Comparison of ENCODE assay signal across 10 mouse cellular contexts in genomic region chr2:90545261-90545660, GRCm38 (mm10). TPM values are rescaled to one million over a fixed set of nuclear protein-coding genes. Genes with fewer than 3 reads are reported as not detected.
A peak's percentile ranks its signal among the peaks of the same experiment; 100 is the strongest.
DNase-seq lines count a peak whose midpoint lies in the region; ATAC-seq lines count a peak whose summit lies in the region.
"Had no signal": no experiment of that assay in that cellular context is flagged by ENCODE, and none has a peak within 500 bp of the region (broad histone marks: within the 10 kb centered on the region; RNA-seq: fewer than 3 reads in every experiment).

No protein-coding gene starts in this region.

- H3K9ac ChIP-seq in forebrain, embryonic 13.5 days: no peak overlapping the region

- no peak for DNase-seq in forebrain, embryonic 10.5 days (ENCODE audit: extremely low spot score, low spot score)
- peak; percentile 45 to 54 for DNase-seq in cerebellum, postnatal 25 days
- peak; percentile 69 for DNase-seq in kidney, postnatal 14 days
- DNase-seq in urinary bladder, postnatal 4 days (ENCODE audit: low spot score in 2 of 2): no peak
- DNase-seq: embryo, embryonic 11 days; liver had no signal

- no peaks in the 10 kb centered on the region for H3K9me3 ChIP-seq in forebrain, embryonic 13.5 days (replicated peaks)
- H3K9me3 ChIP-seq in forebrain, embryonic 10.5 days: no peaks in the 10 kb centered on the region
- H3K9me3 ChIP-seq in megakaryocyte, embryonic 14.5 days: no peaks in the 10 kb centered on the region

- peaks cover 15% of the 10 kb centered on the region for H3K4me1 ChIP-seq in forebrain, embryonic 13.5 days
- H3K4me1 ChIP-seq in forebrain, embryonic 10.5 days: peaks cover 17% of the 10 kb centered on the region
- H3K4me1 ChIP-seq in megakaryocyte, embryonic 14.5 days: peaks cover 100% of the 10 kb centered on the region

- 27% methylated on average over 5 of the region's 5 CpGs for WGBS in forebrain, embryonic 13.5 days
- WGBS in forebrain, embryonic 10.5 days: 54% methylated on average over 5 of the region's 5 CpGs

- ATAC-seq in forebrain, embryonic 13.5 days: peak; percentile 75
- ATAC-seq in megakaryocyte, adult 5-6 weeks (ENCODE audit: poor library complexity, severe bottlenecking): no peak
- no peak for ATAC-seq in inflammation-experienced regulatory T-cells, adult 6 months

- H3K27me3 ChIP-seq in forebrain, embryonic 13.5 days: no peaks in the 10 kb centered on the region
- H3K27me3 ChIP-seq in forebrain, embryonic 10.5 days (ENCODE audit: poor library complexity, severe bottlenecking): no peaks in the 10 kb centered on the region
- H3K27me3 ChIP-seq in megakaryocyte, embryonic 14.5 days (replicated peaks): no peaks in the 10 kb centered on the region

- no peaks in the 10 kb centered on the region for H3K36me3 ChIP-seq in forebrain, embryonic 13.5 days (ENCODE audit: poor library complexity, severe bottlenecking)
- H3K36me3 ChIP-seq in forebrain, embryonic 10.5 days (replicated peaks): no peaks in the 10 kb centered on the region
- peaks cover 85% of the 10 kb centered on the region for H3K36me3 ChIP-seq in megakaryocyte, embryonic 14.5 days (replicated peaks; ENCODE audit: low read length)

- H3K4me3 ChIP-seq in forebrain, embryonic 13.5 days: no peak overlapping the region
- no peak overlapping the region for H3K4me3 ChIP-seq in forebrain, embryonic 10.5 days
- H3K4me3 ChIP-seq in megakaryocyte, embryonic 14.5 days (replicated peaks): peak overlapping the region; percentile 5

- no peak overlapping the region for H3K27ac ChIP-seq in forebrain, embryonic 13.5 days
- H3K27ac ChIP-seq in forebrain, embryonic 10.5 days: no peak overlapping the region

- no peak overlapping the region for H3K4me2 ChIP-seq in forebrain, embryonic 13.5 days

RNA-seq across cellular contexts. Expression of gene Ptprj, which starts 35.2 kb away (rescaled TPM):
- polyA plus RNA-seq in forebrain, embryonic 13.5 days (2015; fragmentation: Nextera tagmentation; extraction: Ambion mirVana): 2.1 and 2.2 TPM in 2 replicates
- polyA plus RNA-seq in forebrain, embryonic 10.5 days (2016; fragmentation: Nextera tagmentation; extraction: Ambion mirVana): 1.9 and 2.1 TPM in 2 replicates
- 2.2 and 8.7 TPM in 2 replicates for polyA plus RNA-seq in megakaryocyte, embryonic 14.5 days (2012; ENCODE audit: insufficient read depth, low replicate concordance)
- total RNA-seq in megakaryocyte, adult 5-6 weeks (2015): 103 and 104 TPM in 2 replicates
- 94.7 and 107 TPM in 2 replicates for total RNA-seq in megakaryocyte, adult 5-6 weeks (2017)
- 1 to 10 TPM; 4.2 to 5.4 (median 4.8) TPM for polyA plus RNA-seq in inflammation-experienced regulatory T-cells, adult 6 months (2017; shearing (Covaris generic))

Comparison
In these comparisons a context has a peak if more than half of its experiments do, and no peak if none do; other contexts are left out.
1. DNase-seq: peak in cerebellum, postnatal 25 days (2 of 2) and kidney, postnatal 14 days (single experiment); none in forebrain, embryonic 10.5 days (single experiment) and urinary bladder, postnatal 4 days (0 of 2).